19 mouse cellular contexts compared by ENCODE assay signal in genomic region chr5:140882391-140882790, GRCm38 (mm10).
"Had no signal": no experiment of that assay in that cellular context is flagged by ENCODE, and none has a peak within 500 bp of the region (broad histone marks: within the 10 kb centered on the region; RNA-seq: fewer than 3 reads in every experiment).

No protein-coding gene starts in this region.

- H3K27me3 ChIP-seq: lung, embryonic 15.5 days; midbrain, embryonic 12.5 days; midbrain, embryonic 15.5 days; neural tube, embryonic 12.5 days had no signal

- H3K4me1 ChIP-seq: midbrain, embryonic 12.5 days; neural tube, embryonic 12.5 days had no signal

- H3K4me2 ChIP-seq: lung, embryonic 15.5 days; midbrain, embryonic 12.5 days; midbrain, embryonic 15.5 days; neural tube, embryonic 12.5 days had no signal

- H3K36me3 ChIP-seq: lung, embryonic 15.5 days; midbrain, embryonic 12.5 days; midbrain, embryonic 15.5 days; neural tube, embryonic 12.5 days had no signal

- H3K4me3 ChIP-seq: lung, embryonic 15.5 days; megakaryocyte, embryonic 14.5 days; midbrain, embryonic 12.5 days; midbrain, embryonic 15.5 days; neural tube, embryonic 12.5 days had no signal

- H3K27ac ChIP-seq: lung, embryonic 15.5 days; macrophage; midbrain, embryonic 12.5 days; midbrain, embryonic 15.5 days; neural tube, embryonic 12.5 days had no signal

- H3K9ac ChIP-seq: liver, postnatal 0 days; lung, embryonic 15.5 days; midbrain, embryonic 12.5 days; midbrain, embryonic 15.5 days; neural tube, embryonic 12.5 days had no signal

- H3K9me3 ChIP-seq: lung, embryonic 15.5 days; midbrain, embryonic 12.5 days; midbrain, embryonic 15.5 days; neural tube, embryonic 12.5 days had no signal

- ATAC-seq: liver, postnatal 0 days; lung, postnatal 0 days; midbrain, embryonic 15.5 days had no signal

- DNase-seq: liver, postnatal 0 days; lung, adult 2 months; lung, postnatal 14 days; lung, postnatal 36 days; retina, postnatal 1 day; right cerebral cortex, adult 18-20 months; right cerebral cortex, postnatal 25 days; right cerebral cortex, postnatal 4 days; spleen, adult 18-20 months; thymus, adult 2 months; thymus, postnatal 25 days; thymus, postnatal 4 days had no signal
